Comparison of ENCODE assay signal across 32 mouse cellular contexts in the genomic region with DNA sequence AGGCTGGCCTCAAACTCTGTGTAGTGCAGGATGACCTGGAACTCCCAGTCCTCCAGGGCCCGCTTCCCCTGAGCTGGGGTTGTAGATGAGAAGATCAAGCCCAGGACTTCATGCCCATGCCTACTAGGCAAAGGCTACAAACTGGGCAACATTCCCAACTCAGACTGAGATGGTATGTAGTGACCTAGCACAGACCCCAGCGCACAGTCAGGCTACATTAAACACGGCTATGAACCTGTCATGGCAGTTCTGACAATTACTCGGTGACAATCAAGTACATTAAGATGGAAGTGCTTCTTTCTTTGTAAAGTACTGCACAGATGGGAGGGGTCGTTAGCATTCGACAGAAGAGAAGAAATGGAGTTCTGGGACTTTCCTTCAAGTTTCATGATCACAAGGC. TPM values are rescaled to one million over a fixed set of nuclear protein-coding genes. Genes with fewer than 3 reads are reported as not detected.
"Had no signal": no experiment of that assay in that cellular context is flagged by ENCODE, and none has a peak within 500 bp of the region (broad histone marks: within the 10 kb centered on the region; RNA-seq: fewer than 3 reads in every experiment).

No protein-coding gene starts in this region.

- ATAC-seq: liver, embryonic 12.5 days; liver, postnatal 0 days; lung, postnatal 0 days; midbrain, embryonic 13.5 days; midbrain, embryonic 15.5 days; midbrain, embryonic 16.5 days had no signal

- H3K9ac ChIP-seq: limb, embryonic 12.5 days; limb, embryonic 13.5 days; limb, embryonic 15.5 days; liver, embryonic 12.5 days; liver, embryonic 13.5 days; liver, embryonic 14.5 days; liver, embryonic 15.5 days; liver, postnatal 0 days; lung, embryonic 14.5 days; lung, embryonic 15.5 days; midbrain, embryonic 12.5 days; midbrain, embryonic 13.5 days; midbrain, embryonic 15.5 days; neural tube, embryonic 12.5 days had no signal

- H3K27ac ChIP-seq: limb, embryonic 10.5 days; limb, embryonic 12.5 days; limb, embryonic 13.5 days; limb, embryonic 15.5 days; liver, embryonic 12.5 days; liver, embryonic 13.5 days; liver, embryonic 14.5 days; liver, embryonic 15.5 days; lung, embryonic 15.5 days; macrophage; midbrain, embryonic 10.5 days; midbrain, embryonic 12.5 days; midbrain, embryonic 13.5 days; midbrain, embryonic 15.5 days; neural tube, embryonic 12.5 days had no signal

- H3K4me3 ChIP-seq: limb, embryonic 10.5 days; limb, embryonic 12.5 days; limb, embryonic 13.5 days; limb, embryonic 15.5 days; liver, embryonic 12.5 days; liver, embryonic 13.5 days; liver, embryonic 15.5 days; lung, embryonic 15.5 days; megakaryocyte, embryonic 14.5 days; midbrain, embryonic 10.5 days; midbrain, embryonic 12.5 days; midbrain, embryonic 13.5 days; midbrain, embryonic 15.5 days; myocyte; neural tube, embryonic 12.5 days had no signal

- H3K36me3 ChIP-seq: limb, embryonic 10.5 days; limb, embryonic 12.5 days; limb, embryonic 13.5 days; limb, embryonic 15.5 days; liver, embryonic 12.5 days; liver, embryonic 13.5 days; liver, embryonic 15.5 days; lung, embryonic 15.5 days; midbrain, embryonic 10.5 days; midbrain, embryonic 12.5 days; midbrain, embryonic 13.5 days; midbrain, embryonic 15.5 days; neural tube, embryonic 12.5 days had no signal

- H3K4me2 ChIP-seq: limb, embryonic 12.5 days; limb, embryonic 13.5 days; limb, embryonic 15.5 days; liver, embryonic 11.5 days; liver, embryonic 12.5 days; liver, embryonic 13.5 days; liver, embryonic 15.5 days; lung, embryonic 14.5 days; lung, embryonic 15.5 days; midbrain, embryonic 11.5 days; midbrain, embryonic 12.5 days; midbrain, embryonic 13.5 days; midbrain, embryonic 15.5 days; neural tube, embryonic 12.5 days had no signal

- H3K27me3 ChIP-seq: limb, embryonic 12.5 days; limb, embryonic 13.5 days; limb, embryonic 15.5 days; lung, embryonic 15.5 days; midbrain, embryonic 13.5 days; midbrain, embryonic 15.5 days; neural tube, embryonic 12.5 days had no signal

- H3K9me3 ChIP-seq: limb, embryonic 10.5 days; limb, embryonic 12.5 days; limb, embryonic 13.5 days; limb, embryonic 15.5 days; liver, embryonic 12.5 days; liver, embryonic 13.5 days; liver, embryonic 15.5 days; lung, embryonic 15.5 days; midbrain, embryonic 10.5 days; midbrain, embryonic 12.5 days; midbrain, embryonic 13.5 days; midbrain, embryonic 15.5 days; neural tube, embryonic 12.5 days had no signal

- DNase-seq: left cerebral cortex, postnatal 4 days; liver; liver, embryonic 13.5 days; liver, postnatal 0 days; lung, adult 18-20 months; lung, adult 2 months; lung, embryonic 14.5 days; lung, postnatal 10 days; lung, postnatal 14 days; lung, postnatal 36 days; lung, postnatal 4 days; midbrain, embryonic 14.5 days had no signal

RNA-seq across cellular contexts. Expression of gene Tuba8, which starts 35.7 kb away (rescaled TPM):
- polyA plus RNA-seq: midbrain, embryonic 12.5 days; myocyte had no signal
